Mouse (Mus musculus) ES-E14 (cell line): ENCODE data around the gene Gm45711.

Experiments
- CHD2 ChIP-seq: IDR thresholded peaks from 2 replicates; pipeline ENCODE4 v1.6.1; 2014; ENCODE audit warnings: mild to moderate bottlenecking, low read depth, low read length, inconsistent platforms
- HCFC1 ChIP-seq: IDR thresholded peaks from 2 replicates; pipeline ENCODE4 v1.6.1; 2012; ENCODE audit warnings: low read length, inconsistent platforms, borderline replicate concordance; ENCODE audit not compliant: insufficient read depth
- MAFK ChIP-seq: IDR thresholded peaks from 2 replicates; pipeline ENCODE4 v1.6.1; 2014; ENCODE audit warnings: mild to moderate bottlenecking, low read depth, low read length, inconsistent platforms; ENCODE audit not compliant: insufficient read depth
- ZNF384 ChIP-seq: IDR thresholded peaks from 2 replicates; pipeline ENCODE4 v1.6.1; 2012; ENCODE audit warnings: low read depth, low read length, inconsistent platforms

GRCm38 (mm10) chr8:104342426-104342825, 32.5 kb upstream of the Gm45711 start:
- TF ChIP-seq CHD2 (no peak), HCFC1 (no peak), MAFK (no peak), ZNF384 (no peak)
